Mouse (Mus musculus): Measurements from ENCODE around the gene C8b.

The C8b gene

DNA sequence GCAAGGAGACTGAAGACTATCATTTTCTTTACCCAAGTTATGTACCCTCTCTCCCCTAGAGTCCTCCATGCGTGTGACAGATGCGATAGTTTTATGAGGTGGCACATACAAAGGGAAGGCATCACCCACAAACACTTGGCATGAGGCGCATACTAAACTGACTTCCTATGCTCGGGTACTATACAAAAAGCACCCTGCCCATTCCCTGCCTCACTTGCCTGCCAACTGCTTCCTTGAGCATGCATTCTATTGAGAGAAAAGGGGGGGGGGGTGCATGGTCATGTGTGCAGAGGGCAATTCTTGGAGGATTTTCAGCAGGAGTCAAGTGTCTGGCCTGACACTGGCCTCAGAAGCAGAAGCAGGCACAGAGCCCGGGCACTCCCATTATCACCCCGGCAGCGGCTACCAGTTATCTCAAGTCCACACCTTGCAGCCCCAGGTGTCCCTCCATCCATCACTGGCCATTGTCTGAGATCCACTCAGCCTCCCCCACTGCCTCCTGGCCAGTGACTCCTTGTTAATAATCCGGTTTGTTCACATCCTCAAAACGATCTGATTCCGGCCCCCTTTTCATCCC, 44.7 kb downstream of the C8b start:
- no peak for DNase-seq (ENCODE audit: low read depth)

DNA sequence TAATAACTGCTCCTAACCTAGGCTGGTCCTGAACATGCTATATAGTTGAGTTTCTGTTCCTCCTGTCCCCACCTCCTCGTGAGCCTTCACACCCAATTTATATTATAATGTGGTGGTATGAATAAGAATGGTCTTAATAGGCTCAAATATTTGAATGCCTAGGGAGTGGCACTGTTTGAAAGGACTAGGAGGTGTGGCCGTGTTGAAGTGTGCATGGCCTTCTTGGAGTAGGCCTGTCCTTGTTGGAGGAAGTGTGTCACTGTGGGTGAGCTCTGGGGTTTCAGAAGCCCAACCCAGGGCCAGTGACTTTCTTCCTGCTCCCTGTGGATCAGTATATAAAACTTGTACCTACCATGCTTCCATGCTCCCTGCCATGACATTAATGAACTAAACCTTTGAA, 47.5 kb downstream of the C8b start:
- DNase-seq (ENCODE audit: low read depth): no peak

DNA sequence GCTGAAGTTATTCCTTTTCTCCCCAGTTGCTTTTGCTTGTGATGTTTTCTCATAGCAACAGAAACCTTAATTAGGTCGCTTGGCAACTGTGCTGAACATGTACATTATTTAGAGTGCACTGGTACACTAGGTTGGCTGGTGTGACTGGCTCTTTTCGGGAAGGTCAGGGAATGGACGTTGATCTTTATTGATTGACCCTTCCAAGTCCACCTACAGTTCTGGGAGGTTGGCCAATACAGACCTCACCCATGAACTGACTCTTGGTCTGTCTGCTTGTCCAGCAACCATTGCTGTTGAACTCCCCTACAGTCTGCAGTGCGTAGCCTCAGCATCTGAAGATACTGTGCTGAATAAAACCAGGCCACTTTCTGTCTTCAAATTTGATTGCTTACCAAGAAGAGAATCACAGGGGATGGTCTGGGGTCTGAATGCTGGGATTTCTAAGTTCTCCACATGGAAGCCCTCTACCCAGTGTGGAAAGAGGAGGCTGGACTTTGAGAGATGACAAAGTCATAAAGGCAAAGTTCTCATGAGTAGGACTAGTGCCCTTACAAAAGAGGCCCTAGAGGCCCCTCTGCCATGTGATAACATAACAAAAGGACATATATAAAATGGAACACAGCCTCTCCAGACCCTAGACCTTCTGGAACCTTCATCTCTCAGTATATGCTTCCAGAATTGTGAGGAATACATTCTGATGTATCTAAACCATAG, 50.6 kb downstream of the C8b start:
- no peak for DNase-seq (ENCODE audit: low read depth)

DNA sequence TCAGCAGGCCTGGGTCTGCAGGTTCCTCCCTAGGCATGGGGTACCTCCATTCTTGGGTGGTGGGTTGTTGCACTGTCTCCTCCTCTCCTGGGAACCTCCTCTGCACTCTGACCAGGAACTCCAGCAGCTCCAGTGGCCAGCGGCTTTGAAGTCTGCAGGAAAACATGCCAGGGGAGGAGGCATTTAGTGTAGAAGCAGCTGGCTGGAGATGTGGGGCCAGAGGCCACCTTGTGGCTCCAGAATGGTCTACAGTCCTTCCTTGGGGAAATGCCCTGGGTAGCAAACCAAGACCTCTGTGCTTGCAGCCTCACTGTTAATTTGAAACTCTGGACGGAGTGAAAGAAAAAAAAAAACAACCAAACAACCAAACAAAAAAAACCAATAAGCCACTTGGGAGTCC, 51.4 kb downstream of the C8b start:
- no peak for DNase-seq (ENCODE audit: low read depth)

DNA sequence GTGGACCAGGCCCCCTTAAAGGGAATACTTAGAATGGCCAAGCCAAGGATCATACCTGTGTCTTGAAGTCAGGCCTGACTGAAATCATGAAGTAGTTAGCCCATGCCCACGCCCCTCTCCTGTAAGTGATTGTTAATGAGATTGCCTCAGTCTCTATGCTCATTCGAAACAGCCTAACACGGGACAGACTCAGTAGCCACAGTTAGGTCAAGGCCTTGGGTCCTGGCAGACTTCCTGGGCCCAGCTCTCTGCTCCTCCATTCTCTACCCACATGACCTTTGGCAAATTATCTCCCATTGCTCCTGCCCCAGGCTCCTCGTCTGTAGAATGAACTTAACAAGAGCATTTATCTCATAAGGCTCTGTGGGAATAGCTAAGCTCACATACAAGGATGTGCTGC, 52.9 kb downstream of the C8b start:
- DNase-seq (ENCODE audit: low read depth): no peak

DNA sequence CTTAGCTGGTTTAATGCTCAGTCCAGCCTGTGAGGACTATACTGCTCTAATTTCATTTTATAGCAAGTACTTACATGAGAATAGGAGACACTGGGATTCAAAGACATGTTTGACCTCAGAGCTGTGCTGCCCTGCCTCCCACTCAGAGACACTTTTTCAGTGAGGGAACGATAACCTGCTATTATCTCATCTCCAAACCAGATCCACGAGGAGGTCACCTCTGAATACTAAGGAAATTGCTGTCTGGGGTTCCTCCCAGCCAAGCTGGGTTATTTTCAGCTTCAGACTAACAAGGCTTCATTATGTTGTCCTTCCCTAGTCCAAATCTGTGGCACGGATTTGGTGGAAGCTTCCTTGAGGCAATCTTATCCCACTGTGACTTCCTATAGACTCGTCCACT, 53.8 kb downstream of the C8b start:
- no peak for DNase-seq (ENCODE audit: low read depth)

DNA sequence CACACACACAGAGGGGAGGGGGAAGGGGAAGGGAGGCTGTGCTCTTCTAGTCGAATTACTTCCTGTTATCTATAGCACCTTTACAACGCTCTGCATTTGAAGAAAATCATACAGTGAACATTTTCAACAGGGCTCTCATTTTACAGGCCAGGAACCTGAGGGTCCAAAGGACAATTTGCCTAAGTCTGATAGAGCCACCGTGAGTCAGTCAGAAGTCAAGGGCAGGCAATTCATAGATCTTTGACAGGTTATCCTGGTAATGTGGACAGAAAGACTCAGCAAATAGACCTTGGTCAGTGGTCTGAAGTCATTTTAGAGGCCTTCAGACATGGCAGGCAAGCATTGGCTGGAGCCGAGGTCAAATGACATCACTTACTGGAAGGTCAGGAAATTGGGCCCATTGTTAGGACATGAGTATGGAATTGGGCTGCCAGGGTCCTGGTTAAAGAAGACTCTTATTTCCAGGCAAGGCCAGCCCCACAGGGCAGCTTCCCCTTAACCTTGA, 57.5 kb downstream of the C8b start:
- no peak for DNase-seq (ENCODE audit: low read depth)

DNA sequence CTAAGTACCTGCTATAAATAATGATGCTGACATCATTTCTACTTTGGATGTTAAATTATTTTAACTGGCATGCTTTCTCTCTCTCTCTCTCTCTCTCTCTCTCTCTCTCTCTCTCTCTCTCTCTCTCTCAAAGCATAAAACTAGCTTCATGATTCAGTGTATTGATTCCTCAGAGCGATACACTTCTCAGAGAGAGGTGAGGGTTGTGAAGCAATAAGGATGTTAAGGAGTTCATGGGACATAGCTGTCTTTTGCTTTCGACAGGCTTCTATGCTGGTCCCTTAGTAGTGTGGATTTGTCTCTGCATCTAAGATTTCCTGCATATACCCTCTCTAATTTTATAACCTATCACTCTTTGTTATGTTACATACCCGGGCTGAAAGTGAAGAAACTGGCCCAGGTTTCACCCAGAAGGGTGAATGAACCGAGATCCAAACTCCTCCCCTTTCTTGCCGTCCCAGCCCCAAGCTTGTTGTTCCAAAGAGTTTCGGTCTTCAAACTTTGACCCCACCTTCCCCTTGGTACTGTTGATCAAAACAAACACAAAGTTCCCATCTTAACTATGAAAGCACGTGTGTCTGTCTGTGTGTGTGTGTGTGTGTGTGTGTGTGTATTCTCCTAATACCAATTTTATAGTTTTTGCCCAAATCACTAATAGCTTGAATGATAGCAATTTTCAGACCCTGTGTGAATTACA, 58.4 kb downstream of the C8b start:
- DNase-seq (ENCODE audit: low read depth): no peak

DNA sequence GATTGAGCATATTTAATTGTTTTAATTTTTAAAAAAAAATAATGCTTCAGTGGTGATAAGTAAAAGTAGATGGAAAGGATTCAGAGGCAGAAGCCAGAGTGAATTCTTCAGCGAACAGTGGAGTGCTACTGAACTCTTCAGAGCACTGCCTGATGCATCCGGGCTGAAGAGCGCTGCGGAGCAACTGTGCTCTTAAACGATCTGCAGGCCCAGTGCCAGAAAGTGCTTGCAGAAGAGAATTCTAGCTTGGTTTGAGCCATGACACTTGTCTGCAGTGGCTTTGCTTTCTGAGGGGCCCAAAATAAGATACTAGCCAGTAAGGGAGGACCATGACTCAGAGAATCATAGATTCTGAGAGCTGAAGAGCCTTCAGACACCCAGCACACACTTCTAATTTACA, 62.8 kb downstream of the C8b start:
- peak; percentile 24 for DNase-seq (ENCODE audit: low read depth)

DNA sequence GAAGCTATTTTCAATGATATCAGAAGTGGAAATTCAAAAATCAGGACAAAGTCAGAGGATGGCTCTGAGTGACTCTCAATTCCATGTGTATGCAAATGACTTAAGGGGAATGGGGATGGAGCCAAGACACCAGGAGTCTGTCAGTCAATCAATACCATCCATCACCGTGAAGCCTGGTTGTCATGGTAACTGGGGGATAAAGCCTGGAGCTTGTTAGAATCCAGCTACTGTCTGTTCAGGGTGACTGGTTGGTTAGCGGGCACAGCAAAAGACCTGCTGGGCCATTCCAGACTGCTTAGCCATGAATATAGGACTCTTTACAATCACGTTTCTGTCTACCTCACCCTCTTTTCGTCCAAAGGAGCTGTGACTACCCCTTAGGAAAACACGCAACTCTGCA, 69.0 kb downstream of the C8b start:
- no peak for DNase-seq (ENCODE audit: low read depth)

DNA sequence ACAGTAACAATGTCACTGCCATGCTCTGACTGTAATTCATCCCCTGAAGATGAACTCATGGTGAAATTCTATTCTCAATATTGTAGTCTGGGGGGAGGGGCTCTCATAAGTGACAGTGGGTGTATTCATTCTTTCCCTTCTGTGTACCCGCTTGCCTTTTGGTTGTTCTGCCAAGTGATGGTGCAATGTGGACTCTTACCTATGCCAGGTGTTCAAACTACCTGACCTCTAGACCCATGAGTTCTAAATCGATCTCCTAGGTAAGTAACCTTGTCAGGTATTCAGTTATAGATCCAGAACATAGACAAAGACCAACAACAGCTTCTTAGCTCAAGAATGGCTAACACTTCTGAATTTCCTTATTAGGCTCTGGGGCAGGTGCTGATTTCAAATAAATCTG, 72.2 kb downstream of the C8b start:
- DNase-seq (ENCODE audit: low read depth): no peak

DNA sequence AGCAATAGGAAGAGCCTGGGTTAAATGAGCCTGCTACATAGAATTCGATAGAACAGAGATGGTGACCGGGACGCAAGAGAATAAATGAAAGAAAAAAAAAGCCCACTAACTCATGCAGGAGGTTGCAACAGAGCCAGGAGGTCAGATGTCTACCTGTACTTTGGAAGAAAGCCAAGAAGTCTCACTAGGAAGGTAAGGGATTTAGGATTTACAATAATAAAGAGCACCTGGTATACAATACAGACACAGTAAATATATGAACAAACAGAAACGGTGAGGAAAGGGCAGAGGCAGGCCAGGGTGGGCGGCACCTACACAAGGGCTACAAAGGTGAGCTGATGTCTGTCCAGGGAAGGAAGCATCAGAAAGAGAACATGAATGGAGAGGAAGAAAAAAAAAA, 76.1 kb downstream of the C8b start:
- DNase-seq (ENCODE audit: low read depth): no peak

DNA sequence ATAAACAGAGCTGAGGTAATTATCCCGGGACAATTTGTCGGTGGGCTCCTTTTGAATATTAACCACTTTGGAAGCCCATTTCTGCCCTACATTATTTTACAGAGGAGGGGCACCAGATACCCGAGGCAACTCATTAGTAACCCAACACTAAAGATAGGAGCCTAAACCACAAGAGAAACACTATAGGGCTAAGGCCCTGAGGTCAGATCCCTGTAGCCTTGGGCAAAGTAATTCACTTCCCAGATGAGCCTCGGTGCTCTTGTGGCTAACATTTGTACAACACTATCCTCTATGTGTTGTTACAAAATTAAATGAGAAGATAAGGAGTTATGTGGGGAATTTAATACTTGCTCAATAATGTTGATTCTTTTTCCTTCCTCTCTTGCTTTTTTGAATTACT, 77.4 kb downstream of the C8b start:
- no peak for DNase-seq (ENCODE audit: low read depth)

Measured in NIH3T3 (cell line).